Mouse (Mus musculus) limb, embryonic 10.5 days (tissue): ENCODE results near the gene Pklr. TPM values are rescaled to one million over a fixed set of nuclear protein-coding genes. Genes with fewer than 3 reads are reported as not detected.

Experiments
- DNase-seq: peaks from one replicate; pipeline ENCODE4 v3.0.0-alpha.2; 2017; ENCODE audit warnings: low spot score
- H3K27ac ChIP-seq: fragments of 300-500 bp; sonication (generic); 2 replicates; pipeline ENCODE4 v1.5.1; 2016; ENCODE audit warnings: mild to moderate bottlenecking
- H3K27me3 ChIP-seq: fragments of 300-500 bp; sonication (generic); 2 replicates; pipeline ENCODE4 v1.6.1; 2016; ENCODE audit warnings: low read depth, mild to moderate bottlenecking; ENCODE audit not compliant: poor library complexity, severe bottlenecking
- H3K36me3 ChIP-seq: fragments of 300-500 bp; sonication (generic); 2 replicates; pipeline ENCODE4 v1.6.1; 2016; ENCODE audit warnings: mild to moderate bottlenecking, moderate library complexity
- H3K4me1 ChIP-seq: fragments of 300-500 bp; sonication (generic); 2 replicates; pipeline ENCODE4 v1.6.1; 2016
- H3K4me3 ChIP-seq: fragments of 300-500 bp; sonication (generic); 2 replicates; pipeline ENCODE4 v1.5.1; 2016; ENCODE audit warnings: mild to moderate bottlenecking, moderate library complexity
- H3K9me3 ChIP-seq: fragments of 300-500 bp; sonication (generic); replicated peaks from 2 replicates; pipeline ENCODE4 v1.6.1; 2016; ENCODE audit warnings: mild to moderate bottlenecking
- WGBS: fragments of 180-500 bp; shearing (Covaris S2); methylation state at CpG from one replicate; pipeline ENCODE4 v1.1.7; 2016; 5-methylcytosine and 5-hydroxymethylcytosine counted together
- polyA plus RNA-seq: library from polyadenylated mRNA; unstranded; fragments of >200 nt; fragmentation: Nextera tagmentation; extraction: Ambion mirVana; gene quantifications from 2 replicates; pipeline ENCODE4 v1.2.1, GENCODE M21; 2016

The Pklr gene
- polyA plus RNA-seq, 1 experiment from 2014 or later: 3.6 TPM

GRCm38 (mm10) chr3:89193853-89194252, 57.9 kb downstream of the Pklr start:
- 86% methylated on average over 2 of the region's 2 CpGs for WGBS

More at GRCm38 (mm10) chr3:89193853-89194252, 57.9 kb downstream of the Pklr start:
- Histone ChIP-seq H3K27ac (no peak overlapping the region), H3K9me3 (no peaks in the 10 kb centered on the region), H3K4me3 (no peak overlapping the region), H3K27me3 (no peaks in the 10 kb centered on the region), H3K4me1 (peaks cover 16% of the 10 kb centered on the region), H3K36me3 (peaks cover under 1% of the 10 kb centered on the region)
- DNase-seq: no peak

Other genes with a start within 250 kb of the Pklr start
- gene Msto1, start 222.1 kb upstream of the Pklr start, polyA plus RNA-seq: 57.4 and 67.0 TPM in 2 replicates
- gene Ash1l, start 185.5 kb upstream of the Pklr start, polyA plus RNA-seq: 13.4 and 17.3 TPM in 2 replicates
- 160 and 173 TPM in 2 replicates for gene Dap3, start 185.0 kb upstream of the Pklr start, polyA plus RNA-seq
- 9.4 and 13.3 TPM in 2 replicates for gene Rusc1, start 42.8 kb upstream of the Pklr start, polyA plus RNA-seq
- gene Gm43738, start 35.0 kb upstream of the Pklr start, polyA plus RNA-seq: 0.09 TPM in 1 of 2 replicates, not detected in the other
- gene Fdps, start 34.2 kb upstream of the Pklr start, polyA plus RNA-seq: 361 and 405 TPM in 2 replicates
- gene Hcn3, start 24.1 kb downstream of the Pklr start, polyA plus RNA-seq: 1.3 and 1.6 TPM in 2 replicates
- gene Clk2, start 28.7 kb downstream of the Pklr start, polyA plus RNA-seq: 40.1 and 44.8 TPM in 2 replicates
- 115 and 119 TPM in 2 replicates for gene Scamp3, start 41.3 kb downstream of the Pklr start, polyA plus RNA-seq
- 32.2 and 35.0 TPM in 2 replicates for gene Fam189b, start 47.0 kb downstream of the Pklr start, polyA plus RNA-seq
- 34.8 and 34.9 TPM in 2 replicates for gene Gba, start 66.8 kb downstream of the Pklr start, polyA plus RNA-seq
- gene Thbs3, start 79.0 kb downstream of the Pklr start, polyA plus RNA-seq: 12.2 and 26.8 TPM in 2 replicates
- gene Mtx1, start 90.9 kb downstream of the Pklr start, polyA plus RNA-seq: 250 and 265 TPM in 2 replicates
- 0.24 and 0.74 TPM in 2 replicates for gene Muc1, start 92.9 kb downstream of the Pklr start, polyA plus RNA-seq
- gene Krtcap2, start 109.8 kb downstream of the Pklr start, polyA plus RNA-seq: 272 and 282 TPM in 2 replicates
- 3.4 and 6.1 TPM in 2 replicates for gene Trim46, start 110.2 kb downstream of the Pklr start, polyA plus RNA-seq
- 82.5 and 84.0 TPM in 2 replicates for gene Dpm3, start 123.2 kb downstream of the Pklr start, polyA plus RNA-seq
- gene Slc50a1, start 134.4 kb downstream of the Pklr start, polyA plus RNA-seq: 33.2 and 41.3 TPM in 2 replicates
- 29.8 and 36.8 TPM in 2 replicates for gene Efna1, start 145.0 kb downstream of the Pklr start, polyA plus RNA-seq
- 13.2 and 18.4 TPM in 2 replicates for gene Efna3, start 186.8 kb downstream of the Pklr start, polyA plus RNA-seq
- gene Efna4, start 201.9 kb downstream of the Pklr start, polyA plus RNA-seq: 47.4 and 53.4 TPM in 2 replicates
- gene Adam15, start 213.9 kb downstream of the Pklr start, polyA plus RNA-seq: 29.4 TPM in 2 replicates
- gene Dcst2, start 225.8 kb downstream of the Pklr start, polyA plus RNA-seq: 0.24 TPM in 1 of 2 replicates, not detected in the other
- 0.25 and 0.30 TPM in 2 replicates for gene Dcst1, start 229.1 kb downstream of the Pklr start, polyA plus RNA-seq